Mouse (Mus musculus): Measurements from ENCODE around the gene Tasp1. TPM values are rescaled to one million over a fixed set of nuclear protein-coding genes. Genes with fewer than 3 reads are reported as not detected.

Tasp1 gene
- polyA plus RNA-seq, 1 experiment from 2014 or later = 19.9 TPM

DNA sequence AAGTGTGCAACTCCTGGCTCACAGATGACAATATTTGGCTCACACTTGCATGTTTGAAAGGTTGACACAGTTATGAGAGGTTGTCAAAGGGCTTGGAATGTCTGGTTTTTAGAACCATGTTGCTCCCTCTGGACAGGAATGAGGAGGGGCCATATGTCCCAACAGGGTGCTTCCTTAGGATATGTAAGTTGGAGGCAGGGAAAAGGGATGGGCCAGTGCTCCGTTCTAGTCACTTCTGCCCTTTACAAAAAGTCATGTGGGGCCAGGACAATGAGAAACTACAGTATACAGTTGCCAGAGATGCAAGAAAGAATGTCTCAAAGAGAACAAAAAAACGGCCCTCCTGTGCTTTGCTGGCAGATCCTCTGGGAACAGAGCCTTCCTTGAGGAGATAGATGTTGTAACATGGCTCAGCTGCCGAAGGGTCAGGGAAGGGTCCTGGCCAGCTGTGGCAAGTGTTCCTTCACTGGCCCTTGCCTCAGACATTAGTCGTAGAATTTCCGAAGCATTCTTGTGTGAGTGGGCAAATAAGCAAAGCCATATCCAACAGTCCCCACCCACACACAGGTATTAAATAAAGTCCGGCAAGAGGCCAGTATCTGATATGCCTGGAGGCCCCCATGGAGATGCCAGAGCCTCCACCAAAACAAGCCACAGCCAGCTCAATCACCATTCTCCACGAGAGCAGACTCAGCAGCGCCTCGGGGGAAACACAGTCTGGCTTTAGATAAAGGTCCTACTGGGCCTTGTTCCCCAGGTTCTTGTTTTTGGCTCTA, 274.1 kb downstream of the Tasp1 start:
- no peak overlapping the region for H3K9ac ChIP-seq
- H3K36me3 ChIP-seq = no peaks in the 10 kb centered on the region
- H3K4me3 ChIP-seq = no peak overlapping the region
- H3K27ac ChIP-seq (replicated peaks) = no peak overlapping the region
- H3K4me2 ChIP-seq = no peak overlapping the region
- no peaks in the 10 kb centered on the region for H3K4me1 ChIP-seq (replicated peaks)
- WGBS = 82% methylated on average over 9 of the region's 9 CpGs
- no peak for ATAC-seq (ENCODE audit: low FRiP score, low read depth)
- no peaks in the 10 kb centered on the region for H3K27me3 ChIP-seq
- H3K9me3 ChIP-seq = no peaks in the 10 kb centered on the region

- ATAC-seq (ENCODE audit: low FRiP score, low read depth) = no peak
- 90% methylated on average over 4 of the region's 4 CpGs for WGBS
Observed at GRCm38 (mm10) chr2:139788658-139789057, 277.9 kb downstream of the Tasp1 start.

GRCm38 (mm10) chr2:139784946-139785345, 281.7 kb downstream of the Tasp1 start:
- Histone ChIP-seq H3K36me3 (no peaks in the 10 kb centered on the region), H3K27ac (replicated peaks) (no peak overlapping the region), H3K9me3 (no peaks in the 10 kb centered on the region), H3K9ac (no peak overlapping the region), H3K27me3 (no peaks in the 10 kb centered on the region), H3K4me3 (no peak overlapping the region), H3K4me2 (no peak overlapping the region), H3K4me1 (replicated peaks) (no peaks in the 10 kb centered on the region)
- ATAC-seq (ENCODE audit: low FRiP score, low read depth) = no peak
- 94% methylated on average over 2 of the region's 2 CpGs for WGBS

More at GRCm38 (mm10) chr2:139788658-139789057, 277.9 kb downstream of the Tasp1 start:
- Histone ChIP-seq H3K36me3 (no peaks in the 10 kb centered on the region), H3K9ac (no peak overlapping the region), H3K4me3 (no peak overlapping the region), H3K4me2 (no peak overlapping the region), H3K9me3 (no peaks in the 10 kb centered on the region), H3K27ac (replicated peaks) (no peak overlapping the region), H3K27me3 (no peaks in the 10 kb centered on the region), H3K4me1 (replicated peaks) (no peaks in the 10 kb centered on the region)

DNA sequence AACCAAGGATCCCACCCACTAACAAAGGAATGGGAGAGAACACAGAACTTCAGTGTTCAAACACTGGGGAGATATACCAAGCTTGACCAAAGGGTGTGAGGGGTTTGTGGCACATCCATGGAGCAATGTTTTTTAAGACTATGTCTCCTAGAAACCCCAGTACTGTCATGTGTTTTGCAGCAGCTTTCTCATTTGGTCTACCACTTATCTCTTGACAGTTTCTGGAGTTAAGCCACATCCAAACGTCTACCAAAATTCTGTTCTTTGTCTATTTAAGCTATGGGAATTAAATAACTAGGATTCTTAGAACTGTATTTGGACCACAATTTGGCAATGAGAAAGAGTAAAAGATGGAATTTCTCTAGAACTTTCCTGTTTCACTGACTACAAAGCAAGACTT, 282.1 kb downstream of the Tasp1 start:
- WGBS = 86% methylated on average over 1 of the region's 1 CpGs
- ATAC-seq (ENCODE audit: low FRiP score, low read depth) = no peak
- no peak overlapping the region for H3K4me3 ChIP-seq

More for the DNA sequence above, 282.1 kb downstream of the Tasp1 start:
- Histone ChIP-seq H3K27ac (replicated peaks) (no peak overlapping the region), H3K4me2 (no peak overlapping the region), H3K36me3 (no peaks in the 10 kb centered on the region), H3K9me3 (no peaks in the 10 kb centered on the region), H3K9ac (no peak overlapping the region), H3K27me3 (no peaks in the 10 kb centered on the region), H3K4me1 (replicated peaks) (no peaks in the 10 kb centered on the region)

Other genes starting within 250 kb of the Tasp1 start
- not detected in 2 replicates for gene Gm17374, start 85.2 kb upstream of the Tasp1 start, polyA plus RNA-seq (2015; fragmentation: Nextera tagmentation; extraction: Ambion mirVana)
- gene Esf1, start 103.8 kb upstream of the Tasp1 start, polyA plus RNA-seq (2015; fragmentation: Nextera tagmentation; extraction: Ambion mirVana) = 16.8 and 16.9 TPM in 2 replicates
- gene Ndufaf5, start 103.8 kb upstream of the Tasp1 start, polyA plus RNA-seq (2015; fragmentation: Nextera tagmentation; extraction: Ambion mirVana) = 56.3 and 58.4 TPM in 2 replicates

Data from hindbrain, embryonic 15.5 days (tissue).